Mouse (Mus musculus) thymus, postnatal 36 days (tissue): Measurements from ENCODE around the gene Hspa12a.

ENCODE experiments used
- DNase-seq, 2 experiments: peaks; one replicate each; pipeline ENCODE4 v3.0.0; 2022; ENCODE audit warnings: mixed read lengths in 2 of 2

Gene Hspa12a

GRCm38 (mm10) chr19:58859831-58860254, 83.6 kb downstream of the Hspa12a start:
- DNase-seq, result no peak

DNA sequence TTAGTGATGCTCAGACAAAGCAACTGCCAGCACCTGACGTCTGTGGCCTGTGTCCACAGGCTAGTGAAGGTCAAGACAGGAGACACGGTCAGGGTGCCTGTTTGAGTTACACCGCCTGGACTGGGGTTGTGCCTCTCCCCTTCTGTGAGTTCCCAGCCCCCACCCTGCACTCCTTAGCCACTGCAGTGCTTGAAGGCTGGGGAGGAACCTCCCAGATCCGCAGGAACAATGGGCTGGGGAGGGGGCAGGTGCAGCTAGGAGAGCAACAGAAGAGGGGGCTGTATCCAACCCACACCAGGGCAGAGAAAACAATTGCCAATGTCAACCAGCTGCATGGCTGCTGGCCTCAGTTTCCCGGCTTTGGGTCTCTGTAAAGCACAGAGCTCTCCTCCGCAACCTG, 84.1 kb downstream of the Hspa12a start:
- no peak for DNase-seq

GRCm38 (mm10) chr19:58856129-58856855, 87.2 kb downstream of the Hspa12a start:
- no peak for DNase-seq

- no peak for DNase-seq
Observed at GRCm38 (mm10) chr19:58854899-58855298, 88.6 kb downstream of the Hspa12a start.

DNA sequence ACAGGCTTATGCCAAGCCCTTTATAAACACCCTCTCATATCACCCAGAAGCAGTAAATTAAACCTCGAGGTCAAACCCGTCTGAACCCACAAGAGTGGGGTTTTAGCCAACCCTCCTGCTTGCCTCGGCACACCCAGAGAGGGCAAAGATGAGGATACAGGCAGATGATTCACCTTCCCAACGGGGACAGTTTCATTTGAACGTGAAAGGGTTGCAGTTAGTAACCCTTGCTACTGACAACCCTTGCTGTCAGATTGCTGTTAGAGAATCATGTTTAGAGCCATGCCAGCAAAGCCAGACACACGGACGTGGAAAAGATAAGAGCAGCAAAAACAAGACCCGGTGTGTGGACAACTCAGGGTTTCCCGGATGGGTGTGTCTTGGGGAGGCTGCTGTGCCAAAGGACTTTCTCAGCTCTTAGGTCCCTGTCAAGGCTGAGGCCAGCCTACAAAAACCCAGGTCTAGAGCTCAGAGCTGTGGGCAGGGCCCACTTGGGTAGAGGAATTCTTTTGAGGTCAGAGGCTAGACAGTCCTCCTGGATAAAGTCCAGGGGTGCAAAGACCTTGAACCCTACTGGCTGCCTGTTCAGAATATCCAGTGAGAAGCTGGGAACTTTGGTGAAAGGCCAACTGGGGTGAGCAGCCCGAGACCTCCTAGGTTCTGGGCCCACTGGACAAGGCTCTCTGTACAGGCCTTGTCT, 90.3 kb downstream of the Hspa12a start:
- no peak for DNase-seq

DNA sequence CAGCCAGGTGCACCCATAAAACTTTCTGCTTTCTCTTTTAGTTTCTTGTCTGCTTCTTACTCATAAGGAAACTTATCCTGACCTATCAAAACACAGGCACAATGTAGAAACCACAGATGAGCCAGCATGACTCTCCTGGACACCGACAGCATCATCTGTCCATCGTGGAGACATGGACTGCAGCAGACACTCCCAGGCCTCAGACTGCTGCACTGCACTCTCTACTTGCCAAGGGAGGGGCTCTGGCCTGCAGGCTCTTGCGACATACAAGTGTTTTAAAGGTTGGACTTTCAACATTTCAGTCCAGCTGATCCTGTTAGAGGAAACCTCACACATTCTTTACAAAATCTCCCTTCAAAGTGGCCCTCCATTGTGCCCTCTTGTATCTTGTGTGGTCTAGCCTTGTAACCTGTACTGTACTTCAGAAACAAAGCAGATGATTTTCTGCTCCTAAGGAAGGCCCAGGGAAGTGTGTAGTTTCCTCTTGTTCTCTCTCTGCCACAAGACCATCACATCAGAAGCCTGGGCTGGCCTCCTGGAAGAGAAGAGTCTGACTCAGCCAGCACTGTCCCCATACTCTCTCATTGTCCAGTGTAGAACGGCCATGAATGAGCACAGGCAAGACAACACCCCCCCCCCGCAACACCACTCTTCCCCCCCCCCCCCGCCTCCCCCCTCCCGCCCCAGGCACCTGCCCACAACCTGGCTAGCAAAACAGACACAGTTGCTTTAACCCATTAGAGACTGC, 92.6 kb downstream of the Hspa12a start:
- no peak for DNase-seq

DNA sequence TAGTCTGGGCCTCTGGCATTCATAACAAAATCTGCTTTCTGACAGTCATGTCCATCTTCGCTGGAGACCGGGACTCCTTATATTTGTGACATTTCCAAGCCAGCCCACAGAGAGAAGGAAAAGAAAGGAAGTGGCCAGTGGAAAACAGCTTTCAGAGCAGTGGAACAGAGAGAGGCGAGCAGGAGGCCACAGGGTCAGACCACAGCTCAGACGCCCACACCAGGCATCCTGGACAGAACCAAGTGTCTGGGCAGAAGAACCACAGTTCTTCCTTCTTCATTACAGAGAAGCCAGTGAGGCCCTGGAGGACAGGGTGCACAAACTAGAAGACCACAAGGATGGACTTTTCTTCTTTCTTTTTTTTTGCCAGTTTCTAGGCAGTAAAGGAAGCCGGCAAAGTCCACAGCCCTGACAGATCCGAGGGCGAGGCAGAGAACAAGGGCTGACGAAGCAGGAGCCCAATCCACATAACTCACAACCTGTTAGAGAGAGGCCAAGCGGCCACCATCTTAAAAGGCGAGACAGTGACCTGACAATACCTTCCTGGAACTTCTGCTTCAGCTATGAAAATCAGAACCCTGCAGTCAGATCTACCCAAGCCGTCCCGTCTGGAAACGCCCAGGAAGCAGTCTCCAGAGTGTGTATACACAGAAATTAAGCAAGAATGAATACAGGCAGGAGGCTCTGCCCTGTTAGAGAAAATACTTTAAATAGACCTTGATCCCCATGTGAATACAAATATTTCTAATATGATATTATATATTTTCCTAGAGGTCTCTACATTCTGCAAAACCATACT, 93.9 kb downstream of the Hspa12a start:
- DNase-seq, result no peak

- no peak for DNase-seq
Observed at GRCm38 (mm10) chr19:58843606-58844005, 99.8 kb downstream of the Hspa12a start.

DNA sequence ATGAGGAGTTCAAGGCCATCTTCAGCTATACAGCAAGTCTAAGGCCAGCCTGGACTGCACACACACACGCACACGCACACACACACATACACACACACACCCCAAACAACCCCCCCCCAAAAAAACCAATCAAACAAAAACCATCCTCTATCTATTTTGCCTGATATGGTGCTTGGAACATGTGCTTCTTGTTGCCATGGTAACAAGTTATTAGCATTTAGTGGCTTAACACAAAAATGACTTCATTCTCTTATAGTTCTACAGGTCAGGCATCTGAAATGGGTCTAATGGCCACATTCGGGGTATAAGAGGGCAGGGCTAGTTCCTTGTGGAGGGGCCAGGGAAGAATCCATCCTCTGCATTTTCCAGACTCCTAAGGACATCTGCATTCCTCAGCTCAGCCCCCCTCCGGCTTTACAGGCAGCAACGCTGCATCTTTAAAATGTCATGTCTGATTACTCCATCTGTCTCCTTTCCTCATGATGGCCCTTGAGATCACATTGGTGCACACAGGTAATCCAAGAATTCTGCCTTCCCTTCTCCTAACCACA, 102.7 kb downstream of the Hspa12a start:
- DNase-seq, result no peak

- no peak for DNase-seq
Observed at GRCm38 (mm10) chr19:58839806-58840205, 103.6 kb downstream of the Hspa12a start.

- DNase-seq, result no peak
Observed at GRCm38 (mm10) chr19:58839345-58839744, 104.1 kb downstream of the Hspa12a start.

- DNase-seq, result no peak
Observed at GRCm38 (mm10) chr19:58838706-58839105, 104.7 kb downstream of the Hspa12a start.

GRCm38 (mm10) chr19:58833639-58834180, 109.7 kb downstream of the Hspa12a start:
- no peak for DNase-seq

DNA sequence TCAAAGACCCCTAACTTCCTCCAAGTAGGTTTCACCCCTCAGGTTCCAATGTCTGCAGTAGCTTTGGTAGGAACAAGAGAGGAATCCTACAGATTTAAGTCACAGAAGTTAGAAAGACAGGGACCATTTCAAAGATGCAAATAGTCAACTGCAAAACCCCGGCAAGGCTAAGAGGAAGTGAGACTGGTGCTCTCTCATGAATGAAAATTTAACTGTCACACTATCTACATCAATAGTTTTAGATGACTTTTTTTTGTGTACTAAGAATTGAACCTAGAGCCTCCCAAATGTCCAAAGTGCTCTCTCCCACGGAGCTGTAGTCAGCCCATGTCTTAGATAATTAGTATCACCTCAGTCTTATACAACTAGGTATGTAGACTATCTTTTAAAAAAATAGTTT, 110.5 kb downstream of the Hspa12a start:
- DNase-seq, result no peak

- no peak for DNase-seq
Observed at GRCm38 (mm10) chr19:58831280-58831922, 112.1 kb downstream of the Hspa12a start.

DNA sequence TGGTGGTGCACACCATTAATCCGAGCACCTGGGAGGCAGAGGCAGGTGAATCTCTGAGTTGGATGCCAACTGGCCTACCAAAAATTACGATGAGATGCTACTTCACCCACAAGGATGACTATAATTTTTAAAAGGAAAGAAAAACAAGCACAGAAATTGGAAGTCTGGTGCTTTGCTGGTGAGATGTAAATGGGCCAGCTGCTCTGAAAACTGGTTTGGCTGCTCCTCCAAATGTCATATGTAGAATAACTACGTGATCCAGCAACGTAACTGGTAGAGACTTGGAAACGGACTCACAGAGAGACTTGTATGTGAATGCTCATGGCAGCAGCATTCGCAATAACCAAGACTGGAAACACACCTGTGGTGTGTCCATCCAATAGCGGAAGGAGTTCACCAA, 113.3 kb downstream of the Hspa12a start:
- DNase-seq, result no peak

GRCm38 (mm10) chr19:58829575-58829974, 113.9 kb downstream of the Hspa12a start:
- no peak for DNase-seq

- DNase-seq, result no peak
Observed at GRCm38 (mm10) chr19:58827656-58828055, 115.8 kb downstream of the Hspa12a start.

GRCm38 (mm10) chr19:58824316-58824715, 119.1 kb downstream of the Hspa12a start:
- no peak for DNase-seq

GRCm38 (mm10) chr19:58823301-58823700, 120.2 kb downstream of the Hspa12a start:
- no peak for DNase-seq

DNA sequence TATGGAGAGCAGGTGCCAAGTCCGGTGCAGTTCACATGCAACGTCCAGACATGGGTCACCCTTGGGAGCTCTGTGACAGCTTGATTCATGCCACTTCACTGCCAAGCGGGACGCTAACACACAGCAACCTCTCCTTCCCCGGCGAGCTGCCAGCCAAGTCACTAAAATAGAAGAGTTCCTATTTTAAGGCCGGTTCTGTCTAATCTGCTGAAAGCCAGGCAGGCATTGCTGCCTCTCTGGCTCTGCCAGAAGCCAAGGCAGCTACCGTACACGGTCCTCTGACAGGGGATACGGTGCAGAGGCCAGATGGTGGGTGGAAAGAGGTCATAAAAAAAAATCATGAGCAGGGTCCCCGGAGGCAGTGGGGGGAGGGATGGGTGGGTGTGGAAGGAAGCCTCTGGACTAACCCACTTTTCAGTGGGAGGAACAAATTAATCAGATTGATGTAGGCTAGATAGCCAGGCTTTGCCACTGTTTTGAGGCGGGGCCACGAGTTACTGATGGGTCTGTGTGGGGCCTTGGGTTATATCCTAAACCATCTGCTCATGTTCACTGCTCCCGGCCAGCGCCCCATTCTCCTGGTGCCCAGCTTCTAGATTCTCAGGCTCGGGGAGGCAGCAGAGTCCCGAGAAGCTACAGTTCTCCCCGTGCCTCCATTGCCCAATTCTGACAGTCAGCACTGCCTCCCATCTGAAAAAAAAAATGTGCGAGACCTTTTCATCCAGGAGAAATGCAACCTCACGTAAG, 120.8 kb downstream of the Hspa12a start:
- no peak for DNase-seq
